Mouse (Mus musculus) lung, adult 2 months (tissue): ENCODE results near the gene Pcsk7. TPM values are rescaled to one million over a fixed set of nuclear protein-coding genes. Genes with fewer than 3 reads are reported as not detected.

ENCODE experiments used
- DNase-seq: peaks from one replicate; pipeline ENCODE4 v3.0.0; 2022
- H3K4me1 ChIP-seq: fragments of 200-500 bp; 2 replicates; pipeline ENCODE4 v1.6.1; 2011; ENCODE audit warnings: low read length; ENCODE audit not compliant: control insufficient read depth, insufficient read depth
- H3K4me3 ChIP-seq: fragments of 200-500 bp; replicated peaks from 2 replicates; pipeline ENCODE3; 2011; ENCODE audit warnings: low read depth, mild to moderate bottlenecking, control low read depth, low read length; ENCODE audit errors: extremely low read depth
- CTCF ChIP-seq: fragments of 200-500 bp; IDR thresholded peaks from 2 replicates; pipeline ENCODE4 v1.5.1; 2011; ENCODE audit warnings: mild to moderate bottlenecking, low read length, control low read depth; ENCODE audit not compliant: insufficient read depth
- POLR2A ChIP-seq: fragments of 200-500 bp; IDR thresholded peaks from 2 replicates; pipeline ENCODE4 v1.6.1; 2011; ENCODE audit warnings: low read depth, mild to moderate bottlenecking, control low read depth, low read length, borderline replicate concordance; ENCODE audit errors: extremely low read depth
- WGBS: fragments of 180-500 bp; shearing (Covaris S2); methylation state at CpG from one replicate; pipeline ENCODE4 v1.1.7; 2018; 5-methylcytosine and 5-hydroxymethylcytosine counted together
- polyA plus RNA-seq: library from polyadenylated mRNA; depleted of rRNA; stranded (reverse); fragments of >200 nt; gene quantifications from 2 replicates; pipeline ENCODE4 v1.2.3, GENCODE M21; 2012; rRNA removed

Gene Pcsk7
- polyA plus RNA-seq, result 29.0 and 33.4 TPM in 2 replicates

DNA sequence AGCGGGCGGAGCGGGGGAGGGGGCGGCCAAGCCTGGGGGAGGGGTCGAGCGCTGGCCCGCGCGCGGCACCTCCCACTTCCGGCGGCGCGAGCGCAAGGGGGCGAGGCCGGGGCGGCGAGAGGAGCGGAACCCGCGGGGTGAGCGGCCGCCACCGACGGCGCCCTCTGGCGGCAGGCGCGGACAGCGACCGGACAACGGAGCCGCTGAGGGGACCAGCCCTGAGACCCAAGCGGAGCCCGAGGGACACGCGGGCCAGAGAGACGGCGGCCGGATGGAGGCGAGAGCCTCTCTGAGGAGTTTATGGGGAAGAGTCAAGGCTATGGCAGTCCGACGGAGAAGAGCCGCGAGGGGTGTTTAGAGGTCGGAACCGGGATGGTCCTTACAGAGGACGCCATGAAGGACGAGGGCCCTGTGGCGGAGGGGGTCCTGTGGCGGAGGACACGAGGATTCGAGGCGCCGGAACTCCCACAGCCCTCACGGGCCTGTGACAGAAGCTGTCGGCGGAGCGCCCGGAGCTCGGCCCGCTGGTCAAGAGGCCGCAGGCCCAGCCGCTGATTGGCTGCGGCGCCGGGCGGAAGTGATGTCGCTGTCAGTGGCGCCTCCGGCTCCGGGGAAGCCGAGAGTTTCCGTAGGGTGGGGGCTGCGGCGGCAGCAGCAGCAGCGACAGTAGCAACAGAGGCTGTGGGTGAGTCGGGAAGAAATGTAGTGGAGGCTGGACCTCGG lies at the start of gene Pcsk7, which contains the start of gene Rnf214:
TSS of gene Pcsk7 (plus strand) at position 143 of the 723 bp plus-strand sequence.
TSS of gene Rnf214 (minus strand) at position 557 of the 723 bp plus-strand sequence.
- Histone ChIP-seq H3K4me3 (peak within 1 kb of the TSS; percentile 98), H3K4me1 (peaks cover 17% of the 10 kb centered on the region)
- peak; percentile 90 for DNase-seq
- under 1% methylated on average over 78 of the region's 80 CpGs for WGBS
- TF ChIP-seq CTCF (peak; percentile 36; the same call in 1 of the 2 replicates), POLR2A (peak; percentile 87)

DNA sequence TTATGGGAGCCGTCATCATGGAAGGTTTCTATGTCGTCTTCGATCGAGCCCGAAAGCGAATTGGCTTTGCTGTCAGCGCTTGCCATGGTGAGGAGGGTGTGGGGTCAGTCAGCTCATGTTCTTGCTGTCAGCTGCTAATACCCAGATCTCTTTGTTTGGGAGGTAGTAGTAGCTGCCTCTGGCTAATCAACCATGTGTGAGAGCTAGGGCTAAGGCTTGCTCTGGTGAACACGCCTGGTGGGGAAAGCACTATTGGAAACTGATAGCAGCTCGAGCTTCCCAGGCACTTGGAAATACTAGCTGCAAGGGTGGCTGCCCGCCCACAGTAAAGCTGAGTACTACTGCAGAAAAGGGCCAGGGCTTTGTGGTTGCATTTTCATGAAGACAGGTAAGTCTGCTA lies 46.9 kb upstream of the Pcsk7 start:
- Histone ChIP-seq H3K4me3 (no peak overlapping the region), H3K4me1 (no peaks in the 10 kb centered on the region)
- DNase-seq, result no peak
- 95% methylated on average over 10 of the region's 10 CpGs for WGBS
- TF ChIP-seq CTCF (no peak), POLR2A (no peak)

DNA sequence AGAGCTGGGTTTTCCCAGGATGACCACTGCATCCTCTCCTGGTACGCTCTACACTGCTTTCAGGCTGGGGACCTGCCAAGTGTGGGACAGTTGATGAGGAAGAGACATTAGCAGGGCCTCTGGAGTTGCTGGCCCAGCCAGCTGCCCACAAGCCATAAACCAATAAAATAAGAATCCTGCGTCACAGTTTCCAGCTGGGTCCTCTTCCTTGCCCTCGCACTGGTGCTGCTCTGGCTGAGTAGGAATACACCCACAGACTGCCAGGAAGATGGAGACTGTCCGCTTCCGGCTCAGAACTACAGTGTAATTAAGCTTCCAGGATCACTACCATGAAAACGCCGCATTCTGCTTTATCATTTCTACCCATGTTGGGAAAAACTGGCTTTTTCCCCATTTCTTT lies 44.5 kb upstream of the Pcsk7 start:
- DNase-seq, result no peak
- H3K4me1 ChIP-seq, result no peaks in the 10 kb centered on the region
- no peak overlapping the region for H3K4me3 ChIP-seq
- WGBS, result 91% methylated on average over 7 of the region's 7 CpGs
- TF ChIP-seq CTCF, result no peak
- TF ChIP-seq POLR2A, result no peak

DNA sequence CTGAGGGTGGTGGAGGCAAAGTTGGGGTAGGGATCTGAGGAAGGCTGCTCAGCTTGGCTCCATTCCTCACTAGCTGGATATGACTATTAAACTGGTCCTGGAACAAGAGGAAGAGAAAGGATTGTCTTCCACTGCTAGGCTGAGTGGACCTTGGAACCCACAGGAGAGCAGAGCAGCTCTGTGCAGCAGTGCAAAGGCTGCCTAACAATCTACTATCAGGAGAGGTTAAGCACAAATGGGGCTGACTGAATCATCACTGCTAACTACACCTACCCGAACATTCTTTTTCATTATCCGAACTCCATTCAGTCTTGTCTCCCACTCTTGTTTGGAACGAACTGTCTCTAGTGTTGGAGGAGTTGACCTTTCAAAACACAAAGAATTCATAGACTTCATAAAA lies 37.1 kb upstream of the Pcsk7 start:
- TF ChIP-seq CTCF, result no peak
- no peak for DNase-seq
- H3K4me3 ChIP-seq, result no peak overlapping the region
- no peaks in the 10 kb centered on the region for H3K4me1 ChIP-seq
- WGBS, result 92% methylated on average over 3 of the region's 3 CpGs

DNA sequence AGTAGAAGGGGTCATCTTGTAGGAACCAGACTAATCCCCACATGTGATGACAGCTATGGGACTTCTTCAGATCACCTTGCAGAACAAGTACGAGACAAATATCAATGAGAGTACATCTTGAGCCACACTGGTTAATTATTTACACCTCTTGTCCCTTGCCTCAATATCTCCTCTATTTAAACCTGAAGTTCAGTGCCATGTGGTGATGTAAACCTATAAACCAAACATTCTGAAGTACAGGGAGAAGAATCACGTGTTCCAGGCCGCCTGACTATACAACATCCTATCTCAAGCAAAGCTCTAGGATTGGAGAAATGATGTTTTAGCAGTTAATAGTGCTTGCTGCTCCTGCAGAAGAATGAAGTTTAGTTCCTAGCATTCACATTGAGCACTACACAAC lies 36.0 kb upstream of the Pcsk7 start:
- TF ChIP-seq POLR2A (no peak), CTCF (no peak)
- no peak overlapping the region for H3K4me3 ChIP-seq
- DNase-seq, result no peak
- 76% methylated on average over 3 of the region's 3 CpGs for WGBS
- H3K4me1 ChIP-seq, result no peaks in the 10 kb centered on the region

DNA sequence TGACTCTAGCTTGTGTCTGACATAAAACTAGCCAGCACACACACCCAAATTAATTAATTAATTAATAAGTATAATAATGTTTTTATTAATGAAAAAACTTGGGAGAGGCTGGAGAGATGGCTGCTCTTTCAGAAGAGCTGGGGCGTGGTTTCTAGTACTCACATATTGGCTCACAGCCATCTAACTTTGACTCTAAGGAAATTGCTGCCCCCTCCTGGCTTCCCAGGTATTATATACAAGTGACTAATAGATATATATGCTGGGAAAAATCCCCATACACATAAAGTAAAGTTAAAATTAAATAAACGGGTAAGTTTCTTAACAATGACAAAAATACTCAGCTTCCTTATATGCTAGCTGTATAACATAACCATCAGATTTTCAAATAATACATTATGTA lies 28.4 kb upstream of the Pcsk7 start:
- 37% methylated on average over 2 of the region's 2 CpGs for WGBS
- no peak for TF ChIP-seq POLR2A
- no peak for TF ChIP-seq CTCF
- peak; percentile 23 for DNase-seq

DNA sequence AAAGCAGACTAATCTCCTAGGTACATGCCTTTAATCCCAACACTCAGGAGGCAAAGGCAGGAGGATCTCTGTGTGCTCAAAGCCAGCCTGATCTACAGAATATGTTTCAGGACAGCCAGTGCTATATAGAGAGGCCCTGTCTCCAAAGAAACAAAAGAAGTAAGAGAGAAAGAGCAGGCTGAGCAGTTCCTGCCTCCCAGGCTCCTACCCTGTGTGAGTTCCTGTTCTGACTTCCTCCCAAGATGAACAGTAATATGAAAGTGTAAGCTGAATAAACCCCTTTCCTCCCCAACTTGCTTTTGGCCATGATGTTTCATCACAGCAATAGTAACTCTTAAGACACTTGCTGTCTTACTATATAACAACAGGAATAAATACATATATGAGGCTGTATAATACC lies 12.6 kb upstream of the Pcsk7 start:
- Histone ChIP-seq H3K4me1 (no peaks in the 10 kb centered on the region), H3K4me3 (no peak overlapping the region)
- no peak for DNase-seq
- no peak for TF ChIP-seq POLR2A
- TF ChIP-seq CTCF, result no peak

More for the DNA sequence above, 28.4 kb upstream of the Pcsk7 start:
- Histone ChIP-seq H3K4me3 (no peak overlapping the region), H3K4me1 (no peaks in the 10 kb centered on the region)

DNA sequence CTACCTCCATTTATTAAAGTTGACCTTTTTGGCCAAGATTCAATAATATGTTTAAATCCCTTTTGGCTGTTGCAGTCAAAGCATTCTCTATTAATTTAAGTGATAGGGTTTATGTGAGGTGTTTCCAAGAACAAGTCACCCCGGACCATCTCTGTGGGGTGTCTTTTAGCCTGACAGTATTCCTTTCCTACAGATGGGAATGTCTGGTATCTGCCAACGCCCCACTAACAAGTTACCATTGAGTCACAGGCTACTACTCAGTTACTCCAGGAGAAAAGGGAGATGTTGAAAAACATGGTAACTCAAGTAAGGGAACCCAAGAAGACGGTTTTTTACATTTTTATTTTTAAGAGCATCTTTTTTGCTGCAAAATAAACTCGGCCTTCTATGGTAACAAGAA lies 1.1 kb upstream of the Pcsk7 start:
- WGBS, result 58% methylated on average over 4 of the region's 4 CpGs
- no peak for TF ChIP-seq POLR2A
- TF ChIP-seq CTCF, result no peak
- no peak for DNase-seq
- Histone ChIP-seq H3K4me1 (peaks cover 17% of the 10 kb centered on the region), H3K4me3 (peak overlapping the region; percentile 24)

DNA sequence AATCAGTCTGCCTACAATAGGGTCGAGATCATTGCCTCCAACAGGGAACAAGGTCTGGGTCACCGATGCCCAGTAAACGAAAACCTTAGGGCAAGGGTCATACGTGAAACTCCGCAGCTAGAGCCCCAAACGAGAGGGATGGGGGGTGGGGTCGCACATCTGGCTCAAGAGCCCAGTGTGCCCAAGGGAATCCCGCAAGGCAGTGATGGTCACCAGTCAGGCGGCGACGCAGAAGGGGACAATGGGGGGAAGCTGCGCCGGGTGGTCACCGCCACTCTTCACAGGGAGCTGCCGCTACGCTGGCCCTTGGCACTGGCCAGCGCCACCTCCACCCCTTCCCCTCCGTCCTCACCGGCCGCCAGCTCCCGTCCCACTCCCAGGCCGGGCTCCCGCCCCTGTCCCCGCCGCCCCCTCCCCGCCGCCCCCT lies 473 bp upstream of the Pcsk7 start:
- Histone ChIP-seq H3K4me3 (peak overlapping the region; percentile 96), H3K4me1 (peaks cover 17% of the 10 kb centered on the region)
- TF ChIP-seq CTCF (no peak), POLR2A (no peak)
- WGBS, result 1% methylated on average over 23 of the region's 27 CpGs
- no peak for DNase-seq

DNA sequence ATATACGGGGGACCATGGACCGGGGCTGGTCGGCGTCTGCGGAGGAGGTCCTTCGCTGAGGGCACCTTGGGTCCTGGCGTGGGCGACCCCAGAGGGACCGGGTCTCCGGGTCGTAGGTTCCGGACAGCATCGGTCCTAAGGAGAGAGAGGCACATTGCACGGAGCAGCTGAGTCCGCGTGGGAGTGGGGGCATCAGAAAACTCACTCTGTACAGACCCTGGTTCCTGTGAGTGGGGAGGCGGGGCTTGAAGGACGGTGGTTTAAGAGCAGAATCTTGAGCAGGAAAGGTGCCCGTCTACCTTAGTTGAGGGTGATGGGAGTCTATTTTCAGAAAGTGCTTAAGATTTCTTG lies 756 bp downstream of the Pcsk7 start:
- H3K4me3 ChIP-seq, result peak overlapping the region; percentile 98
- DNase-seq, result no peak
- under 1% methylated on average over 19 of the region's 19 CpGs for WGBS
- no peak for TF ChIP-seq CTCF
- no peak for TF ChIP-seq POLR2A
- peaks cover 17% of the 10 kb centered on the region for H3K4me1 ChIP-seq

DNA sequence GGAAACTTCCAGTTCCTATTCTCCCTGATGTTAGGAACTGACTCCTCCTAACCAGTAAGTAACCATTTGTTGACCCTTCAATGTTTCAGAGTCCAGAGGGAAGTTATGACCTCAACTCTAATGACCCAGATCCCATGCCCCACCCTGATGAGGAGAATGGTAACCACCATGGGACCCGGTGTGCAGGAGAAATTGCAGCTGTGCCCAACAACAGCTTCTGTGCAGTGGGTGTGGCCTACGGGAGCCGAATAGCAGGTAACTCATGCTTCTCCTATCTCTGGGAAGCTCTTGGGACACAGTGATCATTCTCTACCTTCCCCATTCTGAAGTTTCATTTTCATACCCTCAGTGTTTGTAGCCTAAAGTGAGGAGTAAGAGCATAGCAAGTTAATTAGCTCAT lies 4.7 kb downstream of the Pcsk7 start:
- DNase-seq, result no peak
- H3K4me3 ChIP-seq, result no peak overlapping the region
- 77% methylated on average over 3 of the region's 3 CpGs for WGBS
- H3K4me1 ChIP-seq, result peaks cover 11% of the 10 kb centered on the region
- TF ChIP-seq POLR2A (no peak), CTCF (no peak)
